Mouse (Mus musculus) midbrain, embryonic 16.5 days (tissue): ENCODE measurements around the gene Bcl2. TPM values are rescaled to one million over a fixed set of nuclear protein-coding genes. Genes with fewer than 3 reads are reported as not detected.
"Not testable (repeated sequence)": the region's sequence is repeated elsewhere in the genome, so short reads cannot be mapped to it uniquely, and the experiment has no call there.

Experiments used
- ATAC-seq: fragments of 200-750 bp; cut with Nextera tagmentation; 2 replicates; pipeline ENCODE4 v1.8.0; 2017; ENCODE audit warnings: moderate TSS enrichment
- H3K27ac ChIP-seq: fragments of 300-500 bp; sonication (generic); 2 replicates; pipeline ENCODE4 v1.5.1; 2014; ENCODE audit warnings: mild to moderate bottlenecking, low read length, mixed read lengths
- H3K27me3 ChIP-seq: fragments of 300-500 bp; sonication (generic); 2 replicates; pipeline ENCODE4 v1.6.1; 2014; ENCODE audit warnings: low read depth, low read length, mixed read lengths; ENCODE audit not compliant: control insufficient read depth, insufficient read depth
- H3K36me3 ChIP-seq: fragments of 300-500 bp; sonication (generic); 2 replicates; pipeline ENCODE4 v1.6.1; 2014; ENCODE audit warnings: mild to moderate bottlenecking, low read length, moderate library complexity, mixed read lengths; ENCODE audit not compliant: control insufficient read depth, insufficient read depth
- H3K4me1 ChIP-seq: fragments of 300-500 bp; sonication (generic); 2 replicates; pipeline ENCODE4 v1.6.1; 2014; ENCODE audit warnings: mild to moderate bottlenecking, low read length, mixed read lengths; ENCODE audit not compliant: control insufficient read depth, insufficient read depth
- H3K4me2 ChIP-seq: fragments of 300-500 bp; sonication (generic); 2 replicates; pipeline ENCODE4 v1.6.1; 2014; ENCODE audit warnings: mild to moderate bottlenecking, low read length, mixed read lengths
- H3K4me3 ChIP-seq: fragments of 300-500 bp; sonication (generic); 2 replicates; pipeline ENCODE4 v1.5.1; 2014; ENCODE audit warnings: low read depth, mild to moderate bottlenecking, low read length, moderate library complexity, mixed read lengths
- H3K9ac ChIP-seq: fragments of 300-500 bp; sonication (generic); 2 replicates; pipeline ENCODE4 v1.6.1; 2014; ENCODE audit warnings: low read depth, low read length, mixed read lengths
- H3K9me3 ChIP-seq: fragments of 300-500 bp; sonication (generic); replicated peaks from 2 replicates; pipeline ENCODE4 v1.6.1; 2014; ENCODE audit warnings: mild to moderate bottlenecking, low read length, mixed read lengths; ENCODE audit not compliant: control insufficient read depth, poor library complexity, severe bottlenecking
- WGBS: fragments of 180-500 bp; shearing (Covaris S2); extraction: QIAGEN DNeasy Blood & Tissue Kit; methylation state at CpG from one replicate; pipeline ENCODE4 v1.1.7; 2014; 5-methylcytosine and 5-hydroxymethylcytosine counted together
- polyA plus RNA-seq: library from polyadenylated mRNA; unstranded; fragments of >200 nt; fragmentation: Nextera tagmentation; extraction: Ambion mirVana; gene quantifications from 2 replicates; pipeline ENCODE4 v1.2.1, GENCODE M21; 2015

The Bcl2 gene
- polyA plus RNA-seq, 1 experiment from 2014 or later: 16.2 TPM

DNA sequence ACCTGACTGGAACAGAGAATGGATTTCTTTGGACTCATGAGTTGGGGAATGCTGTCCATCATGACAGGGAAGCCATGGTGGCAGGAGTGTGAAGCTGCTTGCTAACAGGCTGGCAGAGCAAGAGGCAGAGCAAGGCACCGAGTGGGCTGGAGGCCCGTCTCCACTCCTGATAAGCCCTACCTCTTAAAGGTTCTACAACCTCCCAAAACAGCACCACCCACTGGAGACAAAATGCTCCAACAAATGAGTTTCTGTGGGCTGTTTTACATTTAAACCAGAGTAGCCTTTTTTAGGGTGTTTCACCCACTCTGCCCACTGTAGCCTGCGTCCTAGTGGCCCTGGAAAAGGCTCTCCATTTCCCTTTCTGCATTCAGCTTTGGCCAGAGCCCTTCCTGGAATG lies 163.5 kb downstream of the Bcl2 start:
- Histone ChIP-seq H3K4me2 (no peak overlapping the region), H3K36me3 (no peaks in the 10 kb centered on the region), H3K4me1 (no peaks in the 10 kb centered on the region), H3K27ac (no peak overlapping the region), H3K4me3 (no peak overlapping the region), H3K27me3 (no peaks in the 10 kb centered on the region), H3K9me3 (no peaks in the 10 kb centered on the region), H3K9ac (no peak overlapping the region)
- ATAC-seq: no peak
- WGBS: 91% methylated on average over 3 of the region's 3 CpGs

DNA sequence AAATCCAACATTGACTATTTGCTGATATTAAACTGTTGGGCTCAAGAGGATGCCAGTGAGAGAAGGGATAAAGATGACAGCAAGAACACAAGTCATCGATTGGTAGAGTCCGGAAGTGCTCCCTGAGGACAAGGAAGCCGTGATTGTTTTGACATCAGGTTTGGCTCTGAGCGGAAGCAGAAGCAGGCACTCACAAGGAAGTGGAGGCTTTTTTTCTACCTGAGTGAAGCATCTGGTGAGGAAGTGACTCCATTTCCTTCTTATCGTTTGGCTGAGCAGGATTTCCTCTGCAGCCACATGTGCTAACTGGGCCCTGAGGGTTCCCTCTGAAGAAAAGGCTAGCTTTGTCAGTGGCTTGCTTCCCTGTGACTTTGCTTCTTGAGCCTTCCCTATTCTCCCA lies 165.0 kb downstream of the Bcl2 start:
- WGBS: 82% methylated on average over 5 of the region's 5 CpGs
- H3K36me3 ChIP-seq: no peaks in the 10 kb centered on the region
- H3K4me3 ChIP-seq: no peak overlapping the region
- no peak for ATAC-seq
- H3K27ac ChIP-seq: no peak overlapping the region
- H3K9ac ChIP-seq: no peak overlapping the region
- H3K9me3 ChIP-seq: no peaks in the 10 kb centered on the region
- no peaks in the 10 kb centered on the region for H3K27me3 ChIP-seq
- H3K4me2 ChIP-seq: no peak overlapping the region
- no peaks in the 10 kb centered on the region for H3K4me1 ChIP-seq

DNA sequence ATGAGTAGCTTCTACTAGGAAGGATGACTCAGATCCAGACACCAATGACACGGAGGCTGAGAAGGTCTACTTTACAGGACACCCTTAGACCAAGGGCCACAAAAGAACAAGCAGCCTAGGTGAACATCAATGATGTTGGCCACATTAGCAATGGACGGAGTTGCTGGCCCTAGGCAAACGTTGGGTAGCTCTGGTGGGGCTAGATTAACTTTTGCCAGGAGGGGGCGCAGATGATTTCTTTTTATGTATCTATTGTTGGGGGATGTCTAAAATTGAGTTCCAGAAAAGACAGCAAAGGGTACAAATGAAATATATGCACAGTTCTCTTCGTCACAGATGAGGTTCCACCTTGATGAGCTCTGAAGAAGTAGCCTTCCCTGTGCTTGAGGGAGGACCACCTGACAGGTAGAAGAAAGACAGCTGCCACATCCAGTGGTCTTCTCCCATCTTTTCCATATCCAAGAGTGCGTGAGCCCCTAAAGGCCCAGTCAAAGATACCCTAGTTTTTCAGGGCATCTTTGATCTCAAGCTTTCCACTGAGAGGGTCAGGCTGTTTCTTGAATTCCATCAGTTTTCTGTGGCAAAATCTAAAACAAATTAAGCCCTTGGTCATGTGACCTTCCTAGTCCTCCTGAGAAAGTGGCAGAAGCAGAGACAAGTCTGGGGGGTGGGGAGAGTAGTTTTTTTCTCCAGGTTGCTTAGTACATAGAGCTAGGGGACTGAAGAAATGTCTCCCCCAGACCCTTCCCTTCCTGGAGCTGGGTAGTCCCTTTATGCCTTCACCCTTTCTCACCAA lies 169.1 kb downstream of the Bcl2 start:
- no peaks in the 10 kb centered on the region for H3K36me3 ChIP-seq
- H3K4me3 ChIP-seq: no peak overlapping the region
- 71% methylated on average over 6 of the region's 6 CpGs for WGBS
- no peaks in the 10 kb centered on the region for H3K9me3 ChIP-seq
- H3K4me1 ChIP-seq: no peaks in the 10 kb centered on the region
- no peak for ATAC-seq
- H3K9ac ChIP-seq: no peak overlapping the region
- H3K4me2 ChIP-seq: no peak overlapping the region
- H3K27me3 ChIP-seq: no peaks in the 10 kb centered on the region
- no peak overlapping the region for H3K27ac ChIP-seq

DNA sequence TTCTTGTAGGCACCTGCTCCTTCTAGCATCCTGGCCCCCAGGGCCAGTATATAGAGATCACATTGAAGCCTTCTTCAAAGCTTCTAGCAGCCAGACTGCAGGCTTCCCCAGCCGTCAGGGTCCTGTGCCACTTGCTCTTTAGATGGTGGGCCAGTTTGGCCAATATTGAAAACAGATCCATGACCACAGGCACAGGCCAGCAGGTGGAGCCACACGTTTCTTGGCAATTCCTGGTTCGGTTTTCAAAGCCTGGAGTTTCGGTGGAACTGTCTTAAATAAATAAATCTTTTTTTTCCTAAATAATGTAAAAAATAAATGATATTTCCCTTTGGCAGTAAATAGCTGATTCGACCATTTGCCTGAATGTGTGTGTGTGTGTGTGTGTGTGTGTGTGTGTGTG lies 171.3 kb downstream of the Bcl2 start:
- H3K36me3 ChIP-seq: no peaks in the 10 kb centered on the region
- WGBS: 42% methylated on average over 5 of the region's 5 CpGs
- no peak overlapping the region for H3K27ac ChIP-seq
- H3K9ac ChIP-seq: no peak overlapping the region
- H3K4me1 ChIP-seq: no peaks in the 10 kb centered on the region
- H3K4me2 ChIP-seq: no peak overlapping the region
- H3K9me3 ChIP-seq: no peaks in the 10 kb centered on the region
- H3K27me3 ChIP-seq: no peaks in the 10 kb centered on the region
- H3K4me3 ChIP-seq: no peak overlapping the region
- 0 out of 2 replicates have a peak, but pooled peaks have one; percentile 37 for ATAC-seq

DNA sequence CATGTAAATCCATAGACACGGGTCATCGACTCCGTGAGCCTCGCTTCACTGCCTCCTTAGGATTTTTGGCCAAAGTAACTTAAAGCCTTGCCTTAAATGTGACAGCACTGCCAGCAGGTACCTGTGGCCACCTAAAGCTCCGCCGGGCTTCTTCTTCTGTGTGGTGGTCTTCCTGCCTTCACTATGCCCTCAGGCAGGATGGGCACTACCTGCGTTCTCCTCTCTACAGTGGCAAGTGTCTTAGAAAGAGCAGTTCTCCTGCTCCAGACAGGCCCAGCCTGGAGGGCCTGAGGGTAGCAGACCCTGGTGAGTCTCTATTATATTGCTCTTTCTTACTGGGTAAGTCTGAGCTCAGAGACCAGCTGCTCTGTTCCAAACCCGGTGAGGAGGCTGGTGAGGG lies 172.2 kb downstream of the Bcl2 start:
- Histone ChIP-seq H3K27ac (no peak overlapping the region), H3K4me3 (no peak overlapping the region), H3K4me2 (no peak overlapping the region), H3K4me1 (no peaks in the 10 kb centered on the region), H3K9ac (no peak overlapping the region), H3K9me3 (no peaks in the 10 kb centered on the region), H3K36me3 (no peaks in the 10 kb centered on the region), H3K27me3 (no peaks in the 10 kb centered on the region)
- 70% methylated on average over 8 of the region's 8 CpGs for WGBS
- ATAC-seq: no peak

DNA sequence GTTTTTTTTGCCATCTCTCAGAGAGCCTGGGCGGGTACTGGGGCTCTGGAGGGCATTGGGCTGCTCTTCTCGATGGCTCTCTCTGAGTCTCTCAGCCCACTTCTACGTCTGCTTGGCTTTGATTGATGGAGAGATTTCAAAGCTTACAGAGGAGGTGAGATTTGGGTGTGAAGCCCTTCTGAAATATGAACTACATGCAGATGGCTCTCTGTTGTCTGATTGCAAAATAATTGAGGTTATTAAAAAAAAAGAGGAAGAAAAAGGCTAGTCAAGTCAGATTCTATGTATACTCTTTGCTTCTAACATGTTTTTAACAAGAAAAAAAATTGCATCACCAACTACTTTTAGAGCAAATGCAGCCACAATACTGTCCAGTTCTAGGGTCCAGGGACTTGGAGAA lies 173.9 kb downstream of the Bcl2 start:
- Histone ChIP-seq H3K9me3 (no peaks in the 10 kb centered on the region), H3K9ac (no peak overlapping the region), H3K4me2 (no peak overlapping the region), H3K36me3 (no peaks in the 10 kb centered on the region), H3K4me3 (no peak overlapping the region), H3K27ac (no peak overlapping the region), H3K27me3 (no peaks in the 10 kb centered on the region), H3K4me1 (no peaks in the 10 kb centered on the region)
- no peak for ATAC-seq
- WGBS: 79% methylated on average over 3 of the region's 3 CpGs

DNA sequence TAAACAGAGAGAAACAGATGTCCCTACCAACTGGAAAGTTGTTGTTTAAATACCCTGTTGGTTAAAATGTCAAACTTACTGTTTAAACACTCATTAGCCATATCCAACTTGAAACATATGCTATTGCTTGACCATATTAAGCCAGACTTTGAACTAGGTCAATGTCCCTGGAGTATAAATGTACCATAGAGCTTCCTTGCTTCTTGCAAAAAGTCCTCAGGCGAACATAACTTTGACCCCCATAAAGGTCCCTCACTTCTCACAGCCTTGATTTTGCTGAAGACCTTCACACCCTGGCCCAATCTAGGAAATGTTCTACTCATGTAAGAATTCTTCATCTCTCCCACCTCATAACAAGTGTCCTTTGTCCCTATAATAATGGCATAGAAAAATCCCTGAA lies 175.0 kb downstream of the Bcl2 start:
- 92% methylated on average over 1 of the region's 1 CpGs for WGBS
- H3K9ac ChIP-seq: no peak overlapping the region
- H3K4me2 ChIP-seq: no peak overlapping the region
- H3K9me3 ChIP-seq: no peaks in the 10 kb centered on the region
- H3K27me3 ChIP-seq: no peaks in the 10 kb centered on the region
- no peak for ATAC-seq
- no peak overlapping the region for H3K27ac ChIP-seq
- no peaks in the 10 kb centered on the region for H3K4me1 ChIP-seq
- H3K36me3 ChIP-seq: no peaks in the 10 kb centered on the region
- H3K4me3 ChIP-seq: no peak overlapping the region

DNA sequence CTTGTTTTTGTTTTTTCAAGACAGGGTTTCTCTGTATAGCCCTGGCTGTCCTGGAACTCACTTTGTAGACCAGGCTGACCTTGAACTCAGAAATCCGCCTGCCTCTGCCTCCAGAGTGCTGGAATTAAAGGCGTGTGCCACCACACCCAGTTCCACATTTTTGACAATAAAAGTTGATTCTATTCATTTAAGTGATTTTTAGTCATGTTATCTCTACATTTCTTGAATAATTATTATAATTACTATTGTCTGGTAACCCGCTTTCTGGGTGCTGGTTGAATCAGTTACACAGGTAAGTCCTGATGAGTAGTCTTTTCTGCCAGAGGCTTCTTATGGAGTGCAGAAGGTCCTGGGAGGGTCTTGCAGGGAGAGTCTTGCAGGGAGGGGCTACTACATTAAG lies 179.2 kb downstream of the Bcl2 start:
- ATAC-seq, H3K27me3 ChIP-seq, H3K9me3 ChIP-seq, H3K4me3 ChIP-seq, H3K4me2 ChIP-seq, H3K36me3 ChIP-seq, H3K9ac ChIP-seq, H3K4me1 ChIP-seq, H3K27ac ChIP-seq: not testable (repeated sequence)
- 94% methylated on average over 3 of the region's 3 CpGs for WGBS

DNA sequence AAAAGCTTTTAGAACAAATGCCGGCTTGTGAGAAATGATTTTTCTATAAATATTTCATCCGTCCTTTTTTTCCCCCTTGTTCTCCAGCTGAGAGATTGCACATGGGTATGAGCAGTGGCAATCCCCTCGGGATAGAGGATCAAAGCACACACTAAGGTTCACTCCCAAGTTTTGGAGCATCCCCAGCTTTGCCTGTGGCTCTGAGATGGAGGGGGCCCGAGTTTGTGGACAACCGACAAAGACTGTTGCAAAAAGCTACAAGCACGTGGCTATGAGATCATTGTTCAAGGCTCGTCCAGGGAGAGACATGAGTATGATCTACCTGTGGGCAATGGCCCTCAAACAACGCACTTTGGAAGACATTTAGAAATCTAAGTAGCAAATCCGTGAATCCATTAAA lies 184.5 kb downstream of the Bcl2 start:
- no peak overlapping the region for H3K27ac ChIP-seq
- no peak overlapping the region for H3K9ac ChIP-seq
- no peak overlapping the region for H3K4me2 ChIP-seq
- no peaks in the 10 kb centered on the region for H3K9me3 ChIP-seq
- 81% methylated on average over 9 of the region's 9 CpGs for WGBS
- H3K36me3 ChIP-seq: no peaks in the 10 kb centered on the region
- H3K27me3 ChIP-seq: no peaks in the 10 kb centered on the region
- no peak overlapping the region for H3K4me3 ChIP-seq
- no peak for ATAC-seq
- H3K4me1 ChIP-seq: no peaks in the 10 kb centered on the region
